Mouse (Mus musculus): ENCODE data around the gene Mgat5. TPM values are rescaled to one million over a fixed set of nuclear protein-coding genes. Genes with fewer than 3 reads are reported as not detected.
A peak's percentile ranks its signal among the peaks of the same experiment; 100 is the strongest.

Mgat5 gene
- polyA plus RNA-seq, 1 experiment from 2014 or later, result 8.9 TPM

- Histone ChIP-seq H3K9ac (replicated peaks; ENCODE audit: low read depth, low read length) (no peak overlapping the region), H3K27ac (ENCODE audit: low read length) (no peak overlapping the region), H3K36me3 (ENCODE audit: control insufficient read depth, insufficient read depth, low read length) (no peaks in the 10 kb centered on the region), H3K4me1 (ENCODE audit: control insufficient read depth, insufficient read depth, low read length) (no peaks in the 10 kb centered on the region), H3K9me3 (ENCODE audit: control insufficient read depth, low read depth, low read length) (no peaks in the 10 kb centered on the region), H3K4me2 (replicated peaks; ENCODE audit: low read depth, low read length) (no peak overlapping the region), H3K27me3 (ENCODE audit: control insufficient read depth, insufficient read depth, low read length) (no peaks in the 10 kb centered on the region), H3K4me3 (ENCODE audit: low read depth, low read length) (no peak overlapping the region)
- no peak for ATAC-seq (ENCODE audit: insufficient number of reproducible peaks, insufficient read depth, low FRiP score, low read depth)
- 82% methylated on average over 3 of the region's 3 CpGs for WGBS
Measured at GRCm38 (mm10) chr1:127173448-127173847, 31.4 kb upstream of the Mgat5 start.

DNA sequence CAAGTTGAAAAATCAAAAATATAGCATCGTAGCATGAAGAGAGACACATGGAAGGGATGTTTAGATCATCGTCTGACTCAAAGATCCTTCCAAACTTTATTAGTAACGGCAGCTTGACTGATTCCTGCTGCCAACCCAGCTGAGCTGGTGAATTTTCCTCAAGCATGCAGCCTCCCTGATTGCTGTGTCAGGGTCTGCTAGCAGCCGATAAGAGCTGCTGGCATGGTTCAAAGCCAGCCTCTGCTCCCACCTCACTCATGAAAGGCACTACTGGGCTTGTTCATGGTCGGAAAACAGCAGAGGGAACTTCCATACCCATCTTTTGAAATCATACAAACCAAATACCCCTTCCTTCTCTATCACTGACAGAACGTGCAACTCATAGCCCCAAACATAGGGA is 12.4 kb upstream of the Mgat5 start:
- H3K9me3 ChIP-seq (ENCODE audit: control insufficient read depth, low read depth, low read length), result no peaks in the 10 kb centered on the region
- no peak for ATAC-seq (ENCODE audit: insufficient number of reproducible peaks, insufficient read depth, low FRiP score, low read depth)
- no peak overlapping the region for H3K4me2 ChIP-seq (replicated peaks; ENCODE audit: low read depth, low read length)
- 71% methylated on average over 6 of the region's 6 CpGs for WGBS
- H3K27me3 ChIP-seq (ENCODE audit: control insufficient read depth, insufficient read depth, low read length), result no peaks in the 10 kb centered on the region
- no peaks in the 10 kb centered on the region for H3K4me1 ChIP-seq (ENCODE audit: control insufficient read depth, insufficient read depth, low read length)
- H3K4me3 ChIP-seq (ENCODE audit: low read depth, low read length), result no peak overlapping the region
- no peak overlapping the region for H3K27ac ChIP-seq (ENCODE audit: low read length)
- H3K9ac ChIP-seq (replicated peaks; ENCODE audit: low read depth, low read length), result no peak overlapping the region
- no peaks in the 10 kb centered on the region for H3K36me3 ChIP-seq (ENCODE audit: control insufficient read depth, insufficient read depth, low read length)

DNA sequence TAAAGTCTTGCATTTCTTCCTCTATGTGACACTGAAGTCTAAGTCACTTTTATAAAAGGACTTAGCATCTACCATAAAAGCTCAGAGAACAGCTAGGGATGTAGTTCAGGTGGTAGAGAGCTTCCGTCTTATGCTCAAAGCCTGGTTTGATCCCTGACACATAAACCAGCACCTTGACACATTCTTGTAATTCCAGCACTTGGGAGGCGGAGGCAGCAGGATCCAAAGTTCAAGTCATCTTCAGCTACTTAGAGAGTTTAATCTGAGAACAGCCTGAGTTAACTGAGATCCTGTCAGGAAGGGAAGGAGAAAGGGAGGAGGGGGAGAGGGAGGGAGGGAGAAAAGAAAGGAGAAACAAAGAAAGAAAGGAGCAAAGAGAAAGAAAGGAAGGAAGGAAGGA is 5.6 kb upstream of the Mgat5 start:
- ATAC-seq (ENCODE audit: insufficient number of reproducible peaks, insufficient read depth, low FRiP score, low read depth), result no peak
- H3K4me1 ChIP-seq (ENCODE audit: control insufficient read depth, insufficient read depth, low read length), result no peaks in the 10 kb centered on the region
- no peaks in the 10 kb centered on the region for H3K27me3 ChIP-seq (ENCODE audit: control insufficient read depth, insufficient read depth, low read length)
- no peak overlapping the region for H3K27ac ChIP-seq (ENCODE audit: low read length)
- H3K4me2 ChIP-seq (replicated peaks; ENCODE audit: low read depth, low read length), result no peak overlapping the region
- no peaks in the 10 kb centered on the region for H3K36me3 ChIP-seq (ENCODE audit: control insufficient read depth, insufficient read depth, low read length)
- 53% methylated on average over 2 of the region's 2 CpGs for WGBS
- no peak overlapping the region for H3K4me3 ChIP-seq (ENCODE audit: low read depth, low read length)
- H3K9me3 ChIP-seq (ENCODE audit: control insufficient read depth, low read depth, low read length), result no peaks in the 10 kb centered on the region
- no peak overlapping the region for H3K9ac ChIP-seq (replicated peaks; ENCODE audit: low read depth, low read length)

DNA sequence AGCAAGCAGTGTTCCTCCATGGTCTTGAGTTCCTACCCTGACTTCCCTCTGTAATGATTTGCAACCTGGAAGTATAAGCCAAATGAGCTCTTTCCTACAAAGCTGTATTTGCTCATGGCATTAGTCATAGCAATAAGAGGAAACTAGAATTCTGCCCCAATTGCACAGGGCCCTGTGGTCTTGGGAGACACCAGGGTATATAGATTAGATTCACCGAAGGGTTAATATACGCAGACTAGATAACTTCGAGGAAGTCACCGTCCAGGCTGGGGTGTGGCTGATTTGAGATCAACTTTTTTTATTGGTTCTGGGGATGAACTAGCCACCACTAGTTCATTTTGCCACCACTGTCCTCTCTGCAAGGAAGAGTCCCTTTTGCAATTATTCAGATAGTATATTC is 2.5 kb upstream of the Mgat5 start:
- H3K27ac ChIP-seq (ENCODE audit: low read length), result no peak overlapping the region
- 57% methylated on average over 4 of the region's 4 CpGs for WGBS

DNA sequence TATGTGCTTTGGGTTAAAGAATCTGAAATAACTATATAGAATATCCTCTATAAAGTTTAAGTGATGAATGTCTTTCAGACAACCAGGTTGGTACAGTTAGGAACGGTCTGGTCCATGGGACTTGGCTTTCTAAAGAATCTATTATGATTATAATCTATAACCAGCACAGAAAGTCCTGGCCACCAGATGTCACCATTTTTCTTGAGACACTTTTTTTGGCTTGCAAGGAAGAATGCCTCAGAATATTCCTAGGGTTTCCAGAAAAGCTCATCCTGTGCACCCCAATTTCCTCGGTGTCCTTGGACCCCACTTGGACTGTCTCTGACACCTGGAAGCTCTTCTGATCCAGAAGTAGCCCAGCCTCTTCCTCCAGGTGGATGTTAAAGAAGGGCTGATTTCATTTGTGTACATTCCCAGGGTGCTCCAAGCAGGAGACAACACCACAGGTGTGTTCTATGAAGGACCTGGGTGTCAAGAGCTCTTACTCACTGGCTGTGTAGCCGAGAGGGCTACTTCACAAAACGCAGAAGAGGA is 1.5 kb upstream of the Mgat5 start:
- 52% methylated on average over 4 of the region's 4 CpGs for WGBS
- ATAC-seq (ENCODE audit: insufficient number of reproducible peaks, insufficient read depth, low FRiP score, low read depth), result no peak
- H3K4me1 ChIP-seq (ENCODE audit: control insufficient read depth, insufficient read depth, low read length), result peaks cover 4% of the 10 kb centered on the region; the same call in 1 of the 2 replicates
- H3K36me3 ChIP-seq (ENCODE audit: control insufficient read depth, insufficient read depth, low read length), result no peaks in the 10 kb centered on the region
- no peak overlapping the region for H3K27ac ChIP-seq (ENCODE audit: low read length)
- no peaks in the 10 kb centered on the region for H3K9me3 ChIP-seq (ENCODE audit: control insufficient read depth, low read depth, low read length)
- H3K4me3 ChIP-seq (ENCODE audit: low read depth, low read length), result no peak overlapping the region
- H3K27me3 ChIP-seq (ENCODE audit: control insufficient read depth, insufficient read depth, low read length), result no peaks in the 10 kb centered on the region
- no peak overlapping the region for H3K9ac ChIP-seq (replicated peaks; ENCODE audit: low read depth, low read length)
- no peak overlapping the region for H3K4me2 ChIP-seq (replicated peaks; ENCODE audit: low read depth, low read length)

More for the DNA sequence above, 2.5 kb upstream of the Mgat5 start:
- Histone ChIP-seq H3K4me1 (ENCODE audit: control insufficient read depth, insufficient read depth, low read length) (peaks cover 4% of the 10 kb centered on the region; the same call in 1 of the 2 replicates), H3K4me2 (replicated peaks; ENCODE audit: low read depth, low read length) (no peak overlapping the region), H3K36me3 (ENCODE audit: control insufficient read depth, insufficient read depth, low read length) (no peaks in the 10 kb centered on the region), H3K9ac (replicated peaks; ENCODE audit: low read depth, low read length) (no peak overlapping the region), H3K9me3 (ENCODE audit: control insufficient read depth, low read depth, low read length) (no peaks in the 10 kb centered on the region), H3K4me3 (ENCODE audit: low read depth, low read length) (no peak overlapping the region), H3K27me3 (ENCODE audit: control insufficient read depth, insufficient read depth, low read length) (no peaks in the 10 kb centered on the region)
- ATAC-seq (ENCODE audit: insufficient number of reproducible peaks, insufficient read depth, low FRiP score, low read depth), result no peak

DNA sequence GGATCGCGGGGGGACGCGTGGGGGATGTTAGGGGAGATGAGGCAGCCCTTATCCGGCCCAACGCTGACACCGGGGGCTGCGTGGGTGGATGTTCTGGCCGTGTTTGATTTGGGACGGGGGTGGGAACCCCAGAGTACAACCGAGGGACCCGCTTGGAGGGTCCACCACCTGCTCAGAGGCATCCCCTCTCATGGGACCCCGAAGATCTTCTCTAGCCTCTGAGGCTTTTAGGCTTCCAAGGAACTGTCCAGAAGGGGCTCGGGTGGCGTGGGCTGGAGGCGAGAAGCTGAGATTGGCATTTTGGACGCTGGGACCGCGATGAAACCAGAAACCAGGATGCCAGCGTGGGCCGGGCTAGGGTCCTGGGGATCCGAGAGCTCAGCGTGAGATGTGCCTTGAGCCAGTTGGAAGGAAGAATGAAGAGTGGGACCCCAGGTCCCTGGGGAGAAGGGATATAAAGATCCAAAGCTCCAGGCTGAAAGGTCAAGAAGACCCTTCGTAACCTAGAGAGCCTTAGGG is 745 bp downstream of the Mgat5 start:
- WGBS, result under 1% methylated on average over 24 of the region's 24 CpGs
- peak overlapping the region; percentile 91 for H3K4me2 ChIP-seq (replicated peaks; ENCODE audit: low read depth, low read length)
- ATAC-seq (ENCODE audit: insufficient number of reproducible peaks, insufficient read depth, low FRiP score, low read depth), result no peak

GRCm38 (mm10) chr1:127206020-127206641 is 1.3 kb downstream of the Mgat5 start:
- Histone ChIP-seq H3K27me3 (ENCODE audit: control insufficient read depth, insufficient read depth, low read length) (no peaks in the 10 kb centered on the region), H3K27ac (ENCODE audit: low read length) (peak overlapping the region; percentile 91; the same call in 1 of the 2 replicates), H3K9me3 (ENCODE audit: control insufficient read depth, low read depth, low read length) (no peaks in the 10 kb centered on the region), H3K4me2 (replicated peaks; ENCODE audit: low read depth, low read length) (peak overlapping the region; percentile 91), H3K9ac (replicated peaks; ENCODE audit: low read depth, low read length) (peak overlapping the region; percentile 65), H3K4me1 (ENCODE audit: control insufficient read depth, insufficient read depth, low read length) (peaks cover 4% of the 10 kb centered on the region; the same call in 1 of the 2 replicates), H3K36me3 (ENCODE audit: control insufficient read depth, insufficient read depth, low read length) (no peaks in the 10 kb centered on the region), H3K4me3 (ENCODE audit: low read depth, low read length) (peak overlapping the region; percentile 77)
- WGBS, result 2% methylated on average over 39 of the region's 39 CpGs
- ATAC-seq (ENCODE audit: insufficient number of reproducible peaks, insufficient read depth, low FRiP score, low read depth), result peak; percentile 25; the same call in 1 of the 2 replicates

More for the DNA sequence above, 745 bp downstream of the Mgat5 start:
- H3K4me1 ChIP-seq (ENCODE audit: control insufficient read depth, insufficient read depth, low read length), result peaks cover 4% of the 10 kb centered on the region; the same call in 1 of the 2 replicates
- H3K27ac ChIP-seq (ENCODE audit: low read length), result peak overlapping the region; percentile 91
- H3K27me3 ChIP-seq (ENCODE audit: control insufficient read depth, insufficient read depth, low read length), result no peaks in the 10 kb centered on the region
- peak overlapping the region; percentile 77 for H3K4me3 ChIP-seq (ENCODE audit: low read depth, low read length)
- peak overlapping the region; percentile 65 for H3K9ac ChIP-seq (replicated peaks; ENCODE audit: low read depth, low read length)
- no peaks in the 10 kb centered on the region for H3K36me3 ChIP-seq (ENCODE audit: control insufficient read depth, insufficient read depth, low read length)
- H3K9me3 ChIP-seq (ENCODE audit: control insufficient read depth, low read depth, low read length), result no peaks in the 10 kb centered on the region

- Histone ChIP-seq H3K4me3 (ENCODE audit: low read depth, low read length) (peak overlapping the region; percentile 77; the same call in 1 of the 2 replicates), H3K4me1 (ENCODE audit: control insufficient read depth, insufficient read depth, low read length) (peaks cover 4% of the 10 kb centered on the region; the same call in 1 of the 2 replicates), H3K27ac (ENCODE audit: low read length) (no peak overlapping the region), H3K36me3 (ENCODE audit: control insufficient read depth, insufficient read depth, low read length) (no peaks in the 10 kb centered on the region), H3K4me2 (replicated peaks; ENCODE audit: low read depth, low read length) (peak overlapping the region; percentile 91), H3K9ac (replicated peaks; ENCODE audit: low read depth, low read length) (no peak overlapping the region), H3K27me3 (ENCODE audit: control insufficient read depth, insufficient read depth, low read length) (no peaks in the 10 kb centered on the region), H3K9me3 (ENCODE audit: control insufficient read depth, low read depth, low read length) (no peaks in the 10 kb centered on the region)
- ATAC-seq (ENCODE audit: insufficient number of reproducible peaks, insufficient read depth, low FRiP score, low read depth), result no peak
- WGBS, result 50% methylated on average over 11 of the region's 11 CpGs
Measured at GRCm38 (mm10) chr1:127206881-127207555, 2.2 kb downstream of the Mgat5 start.

All from stomach, embryonic 14.5 days (tissue).